Mouse (Mus musculus): Measurements from ENCODE around the gene Litaf.

Litaf gene

GRCm38 (mm10) chr16:10956938-10957685 lies 108.8 kb downstream of the Litaf start:
- DNase-seq (ENCODE audit: low read depth, low spot score), result no peak

- DNase-seq (ENCODE audit: low read depth, low spot score), result no peak
Observed at GRCm38 (mm10) chr16:10955078-10955477, 110.9 kb downstream of the Litaf start.

GRCm38 (mm10) chr16:10952881-10953280 lies 113.1 kb downstream of the Litaf start:
- DNase-seq (ENCODE audit: low read depth, low spot score), result no peak

- no peak for DNase-seq (ENCODE audit: low read depth, low spot score)
Observed at GRCm38 (mm10) chr16:10952071-10952470, 113.9 kb downstream of the Litaf start.

- peak; percentile 68 for DNase-seq (ENCODE audit: low read depth, low spot score)
Observed at GRCm38 (mm10) chr16:10951581-10951980, 114.4 kb downstream of the Litaf start.

- peak; percentile 83 for DNase-seq (ENCODE audit: low read depth, low spot score)
Observed at GRCm38 (mm10) chr16:10950539-10950938, 115.4 kb downstream of the Litaf start.

GRCm38 (mm10) chr16:10947724-10948123 lies 118.2 kb downstream of the Litaf start:
- DNase-seq (ENCODE audit: low read depth, low spot score), result no peak

- DNase-seq (ENCODE audit: low read depth, low spot score), result no peak
Observed at GRCm38 (mm10) chr16:10945381-10946127, 120.4 kb downstream of the Litaf start.

GRCm38 (mm10) chr16:10944545-10944944 lies 121.4 kb downstream of the Litaf start:
- DNase-seq (ENCODE audit: low read depth, low spot score), result no peak

GRCm38 (mm10) chr16:10943257-10943656 lies 122.7 kb downstream of the Litaf start:
- DNase-seq (ENCODE audit: low read depth, low spot score), result no peak

GRCm38 (mm10) chr16:10940661-10941060 lies 125.3 kb downstream of the Litaf start:
- DNase-seq (ENCODE audit: low read depth, low spot score), result peak; percentile 81

- DNase-seq (ENCODE audit: low read depth, low spot score), result no peak
Observed at GRCm38 (mm10) chr16:10939932-10940331, 126.0 kb downstream of the Litaf start.

GRCm38 (mm10) chr16:10937497-10937896 lies 128.5 kb downstream of the Litaf start:
- DNase-seq (ENCODE audit: low read depth, low spot score), result no peak

GRCm38 (mm10) chr16:10936700-10937319 lies 129.1 kb downstream of the Litaf start:
- DNase-seq (ENCODE audit: low read depth, low spot score), result no peak

GRCm38 (mm10) chr16:10934047-10934446 lies 131.9 kb downstream of the Litaf start:
- DNase-seq (ENCODE audit: low read depth, low spot score), result no peak

- no peak for DNase-seq (ENCODE audit: low read depth, low spot score)
Observed at GRCm38 (mm10) chr16:10933372-10933771, 132.6 kb downstream of the Litaf start.

- no peak for DNase-seq (ENCODE audit: low read depth, low spot score)
Observed at GRCm38 (mm10) chr16:10927026-10927425, 138.9 kb downstream of the Litaf start.

- no peak for DNase-seq (ENCODE audit: low read depth, low spot score)
Observed at GRCm38 (mm10) chr16:10925591-10926180, 140.3 kb downstream of the Litaf start.

- no peak for DNase-seq (ENCODE audit: low read depth, low spot score)
Observed at GRCm38 (mm10) chr16:10923561-10923960, 142.4 kb downstream of the Litaf start.

- no peak for DNase-seq (ENCODE audit: low read depth, low spot score)
Observed at GRCm38 (mm10) chr16:10919856-10920255, 146.1 kb downstream of the Litaf start.

- no peak for DNase-seq (ENCODE audit: low read depth, low spot score)
Observed at GRCm38 (mm10) chr16:10916271-10916670, 149.7 kb downstream of the Litaf start.

- DNase-seq (ENCODE audit: low read depth, low spot score), result no peak
Observed at GRCm38 (mm10) chr16:10915066-10915465, 150.9 kb downstream of the Litaf start.
